ENCODE assay signal across 16 mouse cellular contexts in the genomic region with DNA sequence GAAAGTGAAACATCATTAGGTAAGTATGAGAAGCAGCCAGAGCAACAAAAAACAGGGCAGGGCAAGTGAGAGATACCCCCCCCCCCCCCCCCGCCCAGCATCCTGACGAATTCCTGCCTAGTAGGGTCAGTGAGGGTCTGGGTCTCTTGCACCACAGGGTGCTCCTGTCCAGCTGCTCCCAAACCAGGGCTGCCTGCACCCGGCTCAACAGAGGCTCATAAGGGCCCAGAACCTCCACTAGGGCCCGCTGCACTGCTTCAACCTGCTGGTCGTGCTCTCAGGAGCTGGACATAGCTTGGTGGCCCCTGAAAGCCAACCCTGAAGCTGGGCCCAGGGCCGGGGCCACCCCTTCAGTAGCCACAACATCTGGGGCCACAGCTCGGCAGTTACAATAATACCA.
"Had no signal": no experiment of that assay in that cellular context is flagged by ENCODE, and none has a peak within 500 bp of the region (broad histone marks: within the 10 kb centered on the region; RNA-seq: fewer than 3 reads in every experiment).

No protein-coding gene starts in this region.

- H3K4me1 ChIP-seq: midbrain, embryonic 12.5 days; neural tube, embryonic 13.5 days; neural tube, embryonic 15.5 days had no signal

- H3K36me3 ChIP-seq: midbrain, embryonic 12.5 days; neural tube, embryonic 13.5 days; neural tube, embryonic 15.5 days had no signal

- H3K9me3 ChIP-seq: midbrain, embryonic 12.5 days; neural tube, embryonic 13.5 days; neural tube, embryonic 15.5 days had no signal

- H3K4me3 ChIP-seq: midbrain, embryonic 12.5 days; myocyte; neural tube, embryonic 13.5 days; neural tube, embryonic 15.5 days had no signal

- H3K9ac ChIP-seq: lung, embryonic 14.5 days; midbrain, embryonic 12.5 days; neural tube, embryonic 13.5 days; neural tube, embryonic 15.5 days had no signal

- ATAC-seq: midbrain, embryonic 16.5 days had no signal

- H3K27ac ChIP-seq: midbrain, embryonic 12.5 days; neural tube, embryonic 13.5 days; neural tube, embryonic 15.5 days had no signal

- H3K27me3 ChIP-seq: midbrain, embryonic 12.5 days; neural tube, embryonic 13.5 days; neural tube, embryonic 15.5 days had no signal

- DNase-seq: lung, adult 18-20 months; lung, embryonic 14.5 days; lung, postnatal 10 days; retina, postnatal 1 day; right cerebral cortex, adult 18-20 months; right cerebral cortex, postnatal 25 days; right cerebral cortex, postnatal 4 days; spleen, adult 18-20 months; thymus, adult 18-20 months; thymus, postnatal 14 days; thymus, postnatal 36 days had no signal

- H3K4me2 ChIP-seq: lung, embryonic 14.5 days; midbrain, embryonic 12.5 days; neural tube, embryonic 13.5 days; neural tube, embryonic 15.5 days had no signal
